Mouse (Mus musculus) forebrain, embryonic 12.5 days (tissue): ENCODE measurements around the gene Lcp2. TPM values are rescaled to one million over a fixed set of nuclear protein-coding genes. Genes with fewer than 3 reads are reported as not detected.

Source experiments
- ATAC-seq: fragments of 200-750 bp; cut with Nextera tagmentation; 2 replicates; pipeline ENCODE4 v1.8.0; 2017; ENCODE audit warnings: moderate TSS enrichment; ENCODE audit not compliant: low FRiP score
- H3K27ac ChIP-seq: fragments of 300-500 bp; sonication (generic); 2 replicates; pipeline ENCODE4 v1.5.1; 2016; ENCODE audit warnings: mild to moderate bottlenecking
- H3K27me3 ChIP-seq: fragments of 300-500 bp; sonication (generic); 2 replicates; pipeline ENCODE4 v1.6.1; 2016; ENCODE audit warnings: mild to moderate bottlenecking
- H3K36me3 ChIP-seq: fragments of 300-500 bp; sonication (generic); replicated peaks from 2 replicates; pipeline ENCODE4 v1.6.1; 2016; ENCODE audit warnings: mild to moderate bottlenecking
- H3K4me1 ChIP-seq: fragments of 300-500 bp; sonication (generic); 2 replicates; pipeline ENCODE4 v1.6.1; 2016
- H3K4me2 ChIP-seq: fragments of 300-500 bp; sonication (generic); 2 replicates; pipeline ENCODE4 v1.6.1; 2016; ENCODE audit warnings: mild to moderate bottlenecking, moderate library complexity
- H3K4me3 ChIP-seq: fragments of 300-500 bp; sonication (generic); replicated peaks from 2 replicates; pipeline ENCODE4 v1.5.1; 2016; ENCODE audit warnings: mild to moderate bottlenecking
- H3K9ac ChIP-seq: fragments of 300-500 bp; sonication (generic); 2 replicates; pipeline ENCODE4 v1.6.1; 2016; ENCODE audit warnings: mild to moderate bottlenecking
- H3K9me3 ChIP-seq: fragments of 300-500 bp; sonication (generic); 2 replicates; pipeline ENCODE4 v1.6.1; 2016
- WGBS: fragments of 180-500 bp; shearing (Covaris S2); methylation state at CpG from one replicate; pipeline ENCODE4 v1.1.7; 2016; 5-methylcytosine and 5-hydroxymethylcytosine counted together
- polyA plus RNA-seq: library from polyadenylated mRNA; unstranded; fragments of >200 nt; fragmentation: Nextera tagmentation; extraction: Ambion mirVana; gene quantifications from 2 replicates; pipeline ENCODE4 v1.2.1, GENCODE M21; 2016

The Lcp2 gene
- 1.1 and 1.8 TPM in 2 replicates for polyA plus RNA-seq

DNA sequence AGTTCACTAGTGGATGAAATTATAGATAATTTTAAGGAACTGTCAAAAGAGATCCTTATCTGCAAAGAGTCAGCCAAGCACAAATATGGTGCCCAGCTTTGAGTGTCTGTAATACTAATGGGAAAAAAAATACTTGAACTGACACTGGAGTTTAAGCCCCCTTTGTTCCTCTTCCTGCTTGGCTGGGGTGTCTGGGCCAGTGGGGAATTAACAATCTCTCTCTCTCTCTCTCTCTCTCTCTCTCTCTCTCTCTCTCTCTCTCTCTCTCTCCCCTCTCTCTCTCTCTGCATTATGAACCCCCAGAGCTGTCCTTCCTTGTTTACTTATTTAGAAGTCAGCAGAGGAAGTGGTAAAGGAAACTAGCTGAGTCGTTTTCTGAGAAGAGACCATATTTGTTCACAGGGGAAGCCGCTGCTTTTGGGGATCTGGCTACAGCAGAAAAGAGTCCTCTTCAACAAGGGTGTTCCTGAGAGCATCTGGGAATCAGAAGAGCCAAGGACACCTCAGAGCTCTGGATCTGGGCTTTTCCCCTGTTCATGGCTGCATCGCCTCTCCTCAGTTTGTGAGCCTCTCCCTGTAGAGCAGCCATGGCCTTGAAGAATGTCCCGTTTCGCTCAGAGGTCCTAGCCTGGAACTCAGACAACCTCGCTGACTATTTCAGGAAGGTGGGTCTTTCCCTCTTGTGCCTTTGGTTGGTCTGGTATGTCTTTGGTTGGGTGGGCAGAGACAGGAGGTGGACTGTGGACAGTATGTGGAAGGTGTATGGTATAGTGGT lies at the start of gene Lcp2:
Gene Lcp2 (plus strand): TSS at position 154 of the 775 bp plus-strand sequence.
- Histone ChIP-seq H3K4me1 (no peaks in the 10 kb centered on the region), H3K4me2 (no peak within 1 kb of the TSS), H3K27ac (no peak within 1 kb of the TSS), H3K36me3 (no peaks in the 10 kb centered on the region), H3K9me3 (no peaks in the 10 kb centered on the region), H3K9ac (no peak within 1 kb of the TSS), H3K27me3 (no peaks in the 10 kb centered on the region), H3K4me3 (no peak within 1 kb of the TSS)
- no peak for ATAC-seq
- WGBS = 87% methylated on average over 6 of the region's 6 CpGs

DNA sequence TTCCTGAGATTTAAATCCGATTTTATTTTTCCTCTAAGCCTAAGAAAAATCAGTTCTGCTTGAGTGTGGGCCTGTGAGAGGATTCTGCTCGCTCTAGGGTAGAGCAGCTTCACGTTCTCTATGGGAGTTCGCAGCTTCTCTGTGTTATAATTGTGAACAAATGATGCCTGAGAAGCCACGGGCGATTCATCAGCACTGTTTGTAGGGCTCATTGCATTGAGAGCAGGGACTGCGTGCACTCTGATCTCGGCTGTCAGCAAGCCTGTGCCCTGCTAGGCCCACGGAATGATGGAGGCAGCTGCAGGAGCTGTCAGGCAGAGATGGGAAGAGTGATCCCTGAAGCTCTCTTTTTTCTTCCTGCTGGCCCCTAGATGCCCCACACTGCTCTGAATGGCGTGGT lies 48.5 kb upstream of the Lcp2 start:
- Histone ChIP-seq H3K27me3 (no peaks in the 10 kb centered on the region), H3K4me3 (no peak overlapping the region), H3K9ac (no peak overlapping the region), H3K36me3 (no peaks in the 10 kb centered on the region), H3K4me2 (no peak overlapping the region), H3K4me1 (peaks cover 1% of the 10 kb centered on the region; the same call in 1 of the 2 replicates), H3K9me3 (no peaks in the 10 kb centered on the region), H3K27ac (no peak overlapping the region)
- WGBS = 61% methylated on average over 10 of the region's 10 CpGs
- ATAC-seq = no peak

GRCm38 (mm10) chr11:34000416-34000815 lies 46.3 kb upstream of the Lcp2 start:
- no peaks in the 10 kb centered on the region; the same call in 1 of the 2 replicates for H3K4me1 ChIP-seq
- no peaks in the 10 kb centered on the region for H3K36me3 ChIP-seq
- H3K27me3 ChIP-seq = no peaks in the 10 kb centered on the region
- WGBS = 78% methylated on average over 3 of the region's 3 CpGs
- no peak for ATAC-seq
- no peak overlapping the region for H3K4me3 ChIP-seq
- H3K27ac ChIP-seq = no peak overlapping the region
- H3K9ac ChIP-seq = no peak overlapping the region
- H3K4me2 ChIP-seq = no peak overlapping the region
- no peaks in the 10 kb centered on the region for H3K9me3 ChIP-seq

GRCm38 (mm10) chr11:34001938-34002592 lies 44.7 kb upstream of the Lcp2 start:
- Histone ChIP-seq H3K4me1 (no peaks in the 10 kb centered on the region; the same call in 1 of the 2 replicates), H3K27me3 (no peaks in the 10 kb centered on the region), H3K4me3 (no peak overlapping the region), H3K36me3 (no peaks in the 10 kb centered on the region), H3K27ac (no peak overlapping the region), H3K9me3 (no peaks in the 10 kb centered on the region), H3K9ac (no peak overlapping the region), H3K4me2 (no peak overlapping the region)
- WGBS = 10% methylated on average over 5 of the region's 5 CpGs
- no peak for ATAC-seq

GRCm38 (mm10) chr11:34002593-34002965 lies 44.1 kb upstream of the Lcp2 start:
- 82% methylated on average over 5 of the region's 5 CpGs for WGBS
- no peak overlapping the region for H3K27ac ChIP-seq
- H3K36me3 ChIP-seq = no peaks in the 10 kb centered on the region
- no peak overlapping the region for H3K4me2 ChIP-seq
- no peak overlapping the region for H3K9ac ChIP-seq
- ATAC-seq = no peak
- no peaks in the 10 kb centered on the region for H3K27me3 ChIP-seq
- H3K4me3 ChIP-seq = no peak overlapping the region
- no peaks in the 10 kb centered on the region for H3K9me3 ChIP-seq
- H3K4me1 ChIP-seq = no peaks in the 10 kb centered on the region; the same call in 1 of the 2 replicates

- no peak overlapping the region for H3K27ac ChIP-seq
- 98% methylated on average over 2 of the region's 2 CpGs for WGBS
- no peaks in the 10 kb centered on the region for H3K36me3 ChIP-seq
- no peak overlapping the region for H3K4me2 ChIP-seq
- no peaks in the 10 kb centered on the region for H3K9me3 ChIP-seq
- ATAC-seq = no peak
- no peaks in the 10 kb centered on the region for H3K27me3 ChIP-seq
- H3K9ac ChIP-seq = no peak overlapping the region
- H3K4me1 ChIP-seq = no peaks in the 10 kb centered on the region
- H3K4me3 ChIP-seq = no peak overlapping the region
These were observed 39.1 kb upstream of the Lcp2 start for GRCm38 (mm10) chr11:34007616-34008015.

GRCm38 (mm10) chr11:34008214-34008613 lies 38.5 kb upstream of the Lcp2 start:
- H3K9ac ChIP-seq = no peak overlapping the region; the same call in 1 of the 2 replicates
- H3K27me3 ChIP-seq = no peaks in the 10 kb centered on the region
- H3K9me3 ChIP-seq = no peaks in the 10 kb centered on the region
- no peak overlapping the region for H3K27ac ChIP-seq
- H3K4me3 ChIP-seq = no peak overlapping the region
- WGBS = 82% methylated on average over 11 of the region's 11 CpGs
- no peak overlapping the region for H3K4me2 ChIP-seq
- ATAC-seq = no peak
- H3K4me1 ChIP-seq = no peaks in the 10 kb centered on the region
- no peaks in the 10 kb centered on the region for H3K36me3 ChIP-seq

- no peaks in the 10 kb centered on the region for H3K36me3 ChIP-seq
- ATAC-seq = no peak
- no peak overlapping the region for H3K4me2 ChIP-seq
- no peak overlapping the region; the same call in 1 of the 2 replicates for H3K9ac ChIP-seq
- H3K27me3 ChIP-seq = no peaks in the 10 kb centered on the region
- H3K4me1 ChIP-seq = no peaks in the 10 kb centered on the region
- H3K9me3 ChIP-seq = no peaks in the 10 kb centered on the region
- H3K4me3 ChIP-seq = no peak overlapping the region
- no peak overlapping the region for H3K27ac ChIP-seq
- 46% methylated on average over 9 of the region's 9 CpGs for WGBS
These were observed 38.0 kb upstream of the Lcp2 start for GRCm38 (mm10) chr11:34008702-34009101.

- H3K4me2 ChIP-seq = no peak overlapping the region
- no peaks in the 10 kb centered on the region for H3K27me3 ChIP-seq
- H3K9me3 ChIP-seq = no peaks in the 10 kb centered on the region
- ATAC-seq = no peak
- H3K4me1 ChIP-seq = no peaks in the 10 kb centered on the region
- no peak overlapping the region for H3K4me3 ChIP-seq
- WGBS = 73% methylated on average over 12 of the region's 12 CpGs
- no peak overlapping the region for H3K27ac ChIP-seq
- no peak overlapping the region for H3K9ac ChIP-seq
- no peaks in the 10 kb centered on the region for H3K36me3 ChIP-seq
These were observed 37.2 kb upstream of the Lcp2 start for GRCm38 (mm10) chr11:34009316-34010087.

GRCm38 (mm10) chr11:34010133-34010858 lies 36.4 kb upstream of the Lcp2 start:
- H3K9me3 ChIP-seq = no peaks in the 10 kb centered on the region
- H3K27ac ChIP-seq = no peak overlapping the region
- no peak for ATAC-seq
- H3K36me3 ChIP-seq = no peaks in the 10 kb centered on the region
- H3K27me3 ChIP-seq = no peaks in the 10 kb centered on the region
- WGBS = 79% methylated on average over 7 of the region's 7 CpGs
- H3K4me3 ChIP-seq = no peak overlapping the region
- no peak overlapping the region for H3K9ac ChIP-seq
- no peaks in the 10 kb centered on the region for H3K4me1 ChIP-seq
- H3K4me2 ChIP-seq = no peak overlapping the region

- ATAC-seq = no peak
- Histone ChIP-seq H3K9me3 (no peaks in the 10 kb centered on the region), H3K4me1 (no peaks in the 10 kb centered on the region), H3K4me2 (no peak overlapping the region), H3K9ac (no peak overlapping the region), H3K27ac (no peak overlapping the region), H3K36me3 (no peaks in the 10 kb centered on the region), H3K4me3 (no peak overlapping the region), H3K27me3 (no peaks in the 10 kb centered on the region)
- WGBS = 79% methylated on average over 4 of the region's 4 CpGs
These were observed 35.9 kb upstream of the Lcp2 start for GRCm38 (mm10) chr11:34010859-34011172.
